Mouse (Mus musculus) stomach, postnatal 0 days (tissue): ENCODE measurements around the gene Csnk2b.

Source experiments
- CTCF ChIP-seq: IDR thresholded peaks from 2 replicates; pipeline ENCODE4 v1.5.1; 2016; ENCODE audit warnings: antibody characterized with exemption, low read depth, mild to moderate bottlenecking, moderate library complexity
- EP300 ChIP-seq: optimal IDR thresholded peaks from 2 replicates; pipeline ENCODE3; 2016; ENCODE audit warnings: antibody characterized with exemption

GRCm38 (mm10) chr17:35135591-35136320, 13.9 kb upstream of the Csnk2b start:
- TF ChIP-seq CTCF (no peak), EP300 (no peak)
